Mouse (Mus musculus): ENCODE results near the gene Ndrg3.
"Not testable (repeated sequence)": the region's sequence is repeated elsewhere in the genome, so short reads cannot be mapped to it uniquely, and the experiment has no call there.

Gene Ndrg3

GRCm38 (mm10) chr2:156898374-156898773 is 93.5 kb downstream of the Ndrg3 start:
- no peak for DNase-seq

- DNase-seq, result no peak
Measured at GRCm38 (mm10) chr2:156897034-156897433, 94.8 kb downstream of the Ndrg3 start.

- no peak for DNase-seq
Measured at GRCm38 (mm10) chr2:156896384-156896914, 95.4 kb downstream of the Ndrg3 start.

- DNase-seq, result no peak
Measured at GRCm38 (mm10) chr2:156894496-156895265, 97.2 kb downstream of the Ndrg3 start.

GRCm38 (mm10) chr2:156892821-156893220 is 99.0 kb downstream of the Ndrg3 start:
- DNase-seq, result no peak

GRCm38 (mm10) chr2:156892240-156892639 is 99.6 kb downstream of the Ndrg3 start:
- DNase-seq, result no peak

- no peak for DNase-seq
Measured at GRCm38 (mm10) chr2:156888490-156888889, 103.4 kb downstream of the Ndrg3 start.

GRCm38 (mm10) chr2:156887017-156887416 is 104.8 kb downstream of the Ndrg3 start, which contains the start of gene Sla2:
Gene Sla2, minus strand, starts transcription at chr2:156887192.
- DNase-seq, result no peak

- no peak for DNase-seq
Measured at GRCm38 (mm10) chr2:156886084-156886631, 105.7 kb downstream of the Ndrg3 start.

GRCm38 (mm10) chr2:156885666-156886065 is 106.2 kb downstream of the Ndrg3 start:
- DNase-seq, result not testable (repeated sequence)

GRCm38 (mm10) chr2:156884396-156885211 is 107.3 kb downstream of the Ndrg3 start:
- no peak for DNase-seq

- no peak for DNase-seq
Measured at GRCm38 (mm10) chr2:156882431-156883001, 109.3 kb downstream of the Ndrg3 start.

- no peak for DNase-seq
Measured at GRCm38 (mm10) chr2:156879541-156879940, 112.3 kb downstream of the Ndrg3 start.

- no peak for DNase-seq
Measured at GRCm38 (mm10) chr2:156877726-156878125, 114.1 kb downstream of the Ndrg3 start.

Data from cerebellum, adult 18-20 months (tissue).